Mouse (Mus musculus) MEL (cell line): ENCODE data around the gene Gm10842. TPM values are rescaled to one million over a fixed set of nuclear protein-coding genes. Genes with fewer than 3 reads are reported as not detected.

Source experiments
- DNase-seq: peaks from one replicate; pipeline ENCODE4 v3.0.0; 2011; ENCODE audit warnings: low read depth, low spot score
- H3K27ac ChIP-seq: 2 replicates; pipeline ENCODE4 v1.5.1; 2012; ENCODE audit warnings: low read depth, mild to moderate bottlenecking, control low read depth, low read length, moderate library complexity; ENCODE audit not compliant: control insufficient read depth
- H3K27me3 ChIP-seq, 2 experiments: fragments of 150-350 bp in 1 of 2; sonication (generic) in 1 of 2; 2 replicates each; pipeline ENCODE4 v1.6.1; 2012; ENCODE audit warnings: low read length in 2 of 2, mild to moderate bottlenecking in 2 of 2, improper control_type of control experiment in 1 of 2, moderate library complexity in 1 of 2; ENCODE audit not compliant: insufficient read depth in 2 of 2, control insufficient read depth in 1 of 2
- H3K36me3 ChIP-seq, 2 experiments: 2 replicates each; pipeline ENCODE4 v1.6.1; 2012 to 2014; ENCODE audit warnings: low read length in 2 of 2, improper control_type of control experiment in 1 of 2, inconsistent platforms in 1 of 2, mild to moderate bottlenecking in 1 of 2; ENCODE audit not compliant: insufficient read depth in 2 of 2, control insufficient read depth in 1 of 2
- H3K4me1 ChIP-seq, 2 experiments: fragments of 150-350 bp in 1 of 2; sonication (generic) in 1 of 2; 2 replicates each; pipeline ENCODE4 v1.6.1; 2012; ENCODE audit warnings: low read length in 2 of 2, improper control_type of control experiment in 1 of 2, mild to moderate bottlenecking in 1 of 2; ENCODE audit not compliant: insufficient read depth in 2 of 2, control insufficient read depth in 1 of 2
- H3K4me3 ChIP-seq, 2 experiments: fragments of 150-350 bp in 1 of 2; sonication (generic) in 1 of 2; 2 replicates each; pipeline ENCODE4 v1.5.1; 2012; ENCODE audit warnings: low read depth in 2 of 2, low read length in 2 of 2, mild to moderate bottlenecking in 2 of 2, moderate library complexity in 2 of 2, control low read depth in 1 of 2, improper control_type of control experiment in 1 of 2; ENCODE audit not compliant: control insufficient read depth in 1 of 2, insufficient read depth in 1 of 2
- H3K79me2 ChIP-seq: 2 replicates; pipeline ENCODE4 v1.6.1; 2012; ENCODE audit warnings: mild to moderate bottlenecking, low read length, moderate library complexity; ENCODE audit not compliant: control insufficient read depth, poor library complexity, insufficient read depth
- H3K9ac ChIP-seq: 2 replicates; pipeline ENCODE4 v1.6.1; 2012; ENCODE audit warnings: low read depth, mild to moderate bottlenecking, control low read depth, low read length, moderate library complexity; ENCODE audit not compliant: control insufficient read depth, poor library complexity, severe bottlenecking
- H3K9me3 ChIP-seq: fragments of 150-350 bp; sonication (generic); replicated peaks from 2 replicates; pipeline ENCODE4 v1.6.1; 2012; ENCODE audit warnings: mild to moderate bottlenecking, low read length, improper control_type of control experiment, moderate library complexity; ENCODE audit not compliant: insufficient read depth
- BHLHE40 ChIP-seq: IDR thresholded peaks from 2 replicates; pipeline ENCODE4 v1.6.1; 2012; ENCODE audit warnings: low read depth, mild to moderate bottlenecking, inconsistent platforms, low read length, improper control_type of control experiment, borderline replicate concordance
- CHD2 ChIP-seq: IDR thresholded peaks from 2 replicates; pipeline ENCODE4 v1.6.1; 2011; ENCODE audit warnings: low read length, improper control_type of control experiment
- CTCF ChIP-seq, 3 experiments: IDR thresholded peaks in 2 of 3; conservative IDR thresholded peaks in 1 of 3; 2 replicates each; pipeline ENCODE4 v1.5.1; 2011 to 2012; ENCODE audit warnings: low read length in 3 of 3, low read depth in 2 of 3, mild to moderate bottlenecking in 2 of 3, improper control_type of control experiment in 1 of 3, inconsistent platforms in 1 of 3, mixed read lengths in 1 of 3, moderate library complexity in 1 of 3; ENCODE audit not compliant: control insufficient read depth in 1 of 3, insufficient read depth in 1 of 3, poor library complexity in 1 of 3, severe bottlenecking in 1 of 3
- E2F4 ChIP-seq: IDR thresholded peaks from 2 replicates; pipeline ENCODE4 v1.6.1; 2011; ENCODE audit warnings: low read depth, low read length, improper control_type of control experiment, borderline replicate concordance
- ELF1 ChIP-seq: IDR thresholded peaks from 2 replicates; pipeline ENCODE4 v1.6.1; 2014; ENCODE audit warnings: low read depth, mild to moderate bottlenecking, inconsistent platforms, low read length, improper control_type of control experiment, moderate library complexity
- EP300 ChIP-seq, 2 experiments: IDR thresholded peaks; 2 replicates each; pipeline ENCODE4 v1.6.1; 2011; ENCODE audit warnings: improper control_type of control experiment in 2 of 2, low read length in 2 of 2, low read depth in 1 of 2, mild to moderate bottlenecking in 1 of 2
- ETS1 ChIP-seq: IDR thresholded peaks from 2 replicates; pipeline ENCODE4 v1.6.1; 2012; ENCODE audit warnings: low read depth, mild to moderate bottlenecking, inconsistent platforms, low read length, improper control_type of control experiment, moderate library complexity
- GABPA ChIP-seq: IDR thresholded peaks from 2 replicates; pipeline ENCODE4 v1.6.1; 2012; ENCODE audit warnings: low read depth, mild to moderate bottlenecking, inconsistent platforms, low read length, improper control_type of control experiment, moderate library complexity
- GATA1 ChIP-seq: IDR thresholded peaks from 2 replicates; pipeline ENCODE4 v1.6.1; 2011; ENCODE audit warnings: low read depth, low read length, improper control_type of control experiment
- JUND ChIP-seq: IDR thresholded peaks from 2 replicates; pipeline ENCODE4 v1.6.1; 2011; ENCODE audit warnings: low read depth, mild to moderate bottlenecking, improper control_type of control experiment, low read length
- KAT2A ChIP-seq: conservative IDR thresholded peaks from 2 replicates; pipeline ENCODE4 v1.6.1; 2012; ENCODE audit warnings: low read depth, low read length, improper control_type of control experiment, inconsistent platforms
- MAX ChIP-seq: IDR thresholded peaks from 2 replicates; pipeline ENCODE4 v1.6.1; 2011; ENCODE audit warnings: low read length, improper control_type of control experiment
- MAZ ChIP-seq: IDR thresholded peaks from 2 replicates; pipeline ENCODE4 v1.6.1; 2012; ENCODE audit warnings: low read depth, mild to moderate bottlenecking, inconsistent platforms, low read length, improper control_type of control experiment
- MEF2A ChIP-seq: IDR thresholded peaks from 2 replicates; pipeline ENCODE4 v1.6.1; 2014; ENCODE audit warnings: low read depth, mild to moderate bottlenecking, inconsistent platforms, low read length, improper control_type of control experiment; ENCODE audit not compliant: poor library complexity, insufficient replicate concordance, severe bottlenecking; ENCODE audit errors: extremely low read depth
- NRF1 ChIP-seq: IDR thresholded peaks from 2 replicates; pipeline ENCODE4 v1.6.1; 2014; ENCODE audit warnings: low read depth, mild to moderate bottlenecking, inconsistent platforms, low read length, improper control_type of control experiment, moderate library complexity; ENCODE audit not compliant: poor library complexity, insufficient read depth, severe bottlenecking
- POLR2AphosphoS2 ChIP-seq: IDR thresholded peaks from 2 replicates; pipeline ENCODE4 v1.6.1; 2011; ENCODE audit warnings: low read length, improper control_type of control experiment
- POLR2AphosphoS5 ChIP-seq: IDR thresholded peaks from 2 replicates; pipeline ENCODE4 v1.6.1; 2012; ENCODE audit warnings: low read depth, borderline replicate concordance, mild to moderate bottlenecking, inconsistent platforms, low read length, moderate library complexity, mixed read lengths
- RCOR1 ChIP-seq: IDR thresholded peaks from 2 replicates; pipeline ENCODE4 v1.6.1; 2012; ENCODE audit warnings: low read depth, mild to moderate bottlenecking, inconsistent platforms, low read length, improper control_type of control experiment
- SIN3A ChIP-seq: IDR thresholded peaks from 2 replicates; pipeline ENCODE4 v1.6.1; 2012; ENCODE audit warnings: low read length, improper control_type of control experiment, inconsistent platforms
- TAL1 ChIP-seq: IDR thresholded peaks from 2 replicates; pipeline ENCODE4 v1.6.1; 2012; ENCODE audit warnings: mild to moderate bottlenecking, inconsistent platforms, low read length, moderate library complexity, mixed read lengths
- TCF12 ChIP-seq: IDR thresholded peaks from 2 replicates; pipeline ENCODE4 v1.6.1; 2014; ENCODE audit warnings: low read depth, mild to moderate bottlenecking, inconsistent platforms, low read length, improper control_type of control experiment, moderate library complexity
- USF1 ChIP-seq: IDR thresholded peaks from 2 replicates; pipeline ENCODE4 v1.6.1; 2014; ENCODE audit warnings: low read depth, mild to moderate bottlenecking, inconsistent platforms, low read length, improper control_type of control experiment, moderate library complexity
- ZMIZ1 ChIP-seq: IDR thresholded peaks from 2 replicates; pipeline ENCODE4 v1.6.1; 2012; ENCODE audit warnings: low read depth, mild to moderate bottlenecking, inconsistent platforms, low read length, improper control_type of control experiment, moderate library complexity
- ZNF384 ChIP-seq: IDR thresholded peaks from 2 replicates; pipeline ENCODE4 v1.6.1; 2012; ENCODE audit warnings: low read depth, mild to moderate bottlenecking, inconsistent platforms, low read length, improper control_type of control experiment
- polyA plus RNA-seq, 2 experiments: library from polyadenylated mRNA; stranded (reverse) in 1 of 2; unstranded in 1 of 2; fragments of >175 nt in 1 of 2; fragments of >200 nt in 1 of 2; gene quantifications; 2 replicates each; pipeline versions ENCODE4 v1.2.1 to v1.2.4; 2012; ENCODE audit warnings: low replicate concordance in 2 of 2, low read depth in 1 of 2; ENCODE audit not compliant: insufficient read length in 2 of 2, insufficient read depth in 1 of 2, missing spikeins in 1 of 2
- total RNA-seq: library from RNA; depleted of rRNA; stranded (reverse); fragments of 300-350 nt; gene quantifications from 2 replicates; pipeline ENCODE4 v1.2.3, GENCODE M21; 2012

Gm10842 gene
- total and polyA plus RNA-seq, 3 experiments = not detected

GRCm38 (mm10) chr11:105161411-105161810 is 14.7 kb downstream of the Gm10842 start:
- no peaks in the 10 kb centered on the region for H3K79me2 ChIP-seq
- no peak overlapping the region for H3K9ac ChIP-seq
- H3K9me3 ChIP-seq = no peaks in the 10 kb centered on the region
- no peak overlapping the region for H3K4me3 ChIP-seq
- DNase-seq = no peak
- peaks cover 0 to 21% of the 10 kb centered on the region in 2 experiments; a peak in 2 of 4 replicates for H3K36me3 ChIP-seq
- peaks cover 2 to 24% of the 10 kb centered on the region in 2 experiments for H3K4me1 ChIP-seq
- no peak for TF ChIP-seq TAL1
- TF ChIP-seq POLR2AphosphoS2 = no peak
- TF ChIP-seq GABPA = no peak
- TF ChIP-seq SIN3A = no peak
- no peak for TF ChIP-seq RCOR1
- no peak for TF ChIP-seq POLR2AphosphoS5
- TF ChIP-seq E2F4 = no peak
- TF ChIP-seq BHLHE40 = no peak
- no peak for TF ChIP-seq EP300 (IDR thresholded peaks at IDR 0.05; ENCODE audit: low read depth in 1 of 2, low read length in 2 of 2)
- TF ChIP-seq KAT2A = no peak
- TF ChIP-seq MAZ = no peak
- no peak for TF ChIP-seq MAX
- no peak for TF ChIP-seq CTCF (IDR thresholded peaks at IDR 0.05 in 2 of 3, conservative IDR thresholded peaks at IDR 0.05 in 1 of 3; ENCODE audit: control insufficient read depth in 1 of 3, insufficient read depth in 1 of 3, low read depth in 2 of 3, low read length in 3 of 3, poor library complexity in 1 of 3, severe bottlenecking in 1 of 3)
- TF ChIP-seq TCF12 = no peak
- TF ChIP-seq ETS1 = no peak
- TF ChIP-seq CHD2 = no peak
- H3K27ac ChIP-seq = no peak overlapping the region
- no peaks in the 10 kb centered on the region for H3K27me3 ChIP-seq

- H3K27me3 ChIP-seq = no peaks in the 10 kb centered on the region
- H3K27ac ChIP-seq = no peak overlapping the region
- no peak overlapping the region for H3K4me3 ChIP-seq
- DNase-seq = no peak
- no peak for TF ChIP-seq USF1
- TF ChIP-seq POLR2AphosphoS5 = no peak
- no peak for TF ChIP-seq ZNF384
- TF ChIP-seq JUND = no peak
- no peak for TF ChIP-seq GATA1
- no peak for TF ChIP-seq RCOR1
- no peak for TF ChIP-seq NRF1
- no peak for TF ChIP-seq ZMIZ1
- no peak for TF ChIP-seq MEF2A
- TF ChIP-seq SIN3A = no peak
- TF ChIP-seq MAX = no peak
- no peak for TF ChIP-seq E2F4
- TF ChIP-seq TCF12 = no peak
- no peak for TF ChIP-seq CHD2
- no peak for TF ChIP-seq ELF1
- TF ChIP-seq BHLHE40 = no peak
- peaks cover 0 to 4% of the 10 kb centered on the region in 2 experiments; a peak in 1 of 4 replicates for H3K36me3 ChIP-seq
- H3K79me2 ChIP-seq = no peaks in the 10 kb centered on the region
- no peaks in the 10 kb centered on the region for H3K9me3 ChIP-seq
- no peak overlapping the region for H3K9ac ChIP-seq
- peaks cover 0 to 8% of the 10 kb centered on the region in 2 experiments; a peak in 2 of 4 replicates for H3K4me1 ChIP-seq
Observed at GRCm38 (mm10) chr11:105164516-105165510, 18.1 kb downstream of the Gm10842 start.
